Mouse (Mus musculus) intestine, embryonic 16.5 days (tissue): ENCODE data around the gene Akr1b3. TPM values are rescaled to one million over a fixed set of nuclear protein-coding genes. Genes with fewer than 3 reads are reported as not detected.

Experiments
- ATAC-seq: fragments of 200-750 bp; cut with Nextera tagmentation; 2 replicates; pipeline ENCODE4 v1.8.0; 2017; ENCODE audit warnings: moderate TSS enrichment, moderate library complexity
- H3K27ac ChIP-seq: fragments of 300-500 bp; sonication (generic); 2 replicates; pipeline ENCODE4 v1.5.1; 2014; ENCODE audit warnings: mild to moderate bottlenecking, low read length
- H3K27me3 ChIP-seq: fragments of 300-500 bp; sonication (generic); replicated peaks from 2 replicates; pipeline ENCODE4 v1.6.1; 2014; ENCODE audit warnings: low read length, control low read depth, mixed read lengths; ENCODE audit not compliant: control insufficient read depth, insufficient read depth
- H3K36me3 ChIP-seq: fragments of 300-500 bp; sonication (generic); 2 replicates; pipeline ENCODE4 v1.6.1; 2014; ENCODE audit warnings: low read length, control low read depth; ENCODE audit not compliant: control insufficient read depth, insufficient read depth
- H3K4me1 ChIP-seq: fragments of 300-500 bp; sonication (generic); 2 replicates; pipeline ENCODE4 v1.6.1; 2014; ENCODE audit warnings: low read length, control low read depth, mixed read lengths; ENCODE audit not compliant: control insufficient read depth, insufficient read depth
- H3K4me2 ChIP-seq: fragments of 300-500 bp; sonication (generic); 2 replicates; pipeline ENCODE4 v1.6.1; 2014; ENCODE audit warnings: low read depth, low read length, control low read depth
- H3K4me3 ChIP-seq: fragments of 300-500 bp; sonication (generic); 2 replicates; pipeline ENCODE4 v1.5.1; 2014; ENCODE audit warnings: mild to moderate bottlenecking, low read length
- H3K9ac ChIP-seq: fragments of 300-500 bp; sonication (generic); 2 replicates; pipeline ENCODE4 v1.6.1; 2014; ENCODE audit warnings: low read depth, low read length
- H3K9me3 ChIP-seq: fragments of 300-500 bp; sonication (generic); 2 replicates; pipeline ENCODE4 v1.6.1; 2016; ENCODE audit warnings: low read length, control low read depth; ENCODE audit not compliant: control insufficient read depth
- WGBS: fragments of 180-500 bp; shearing (Covaris S2); extraction: QIAGEN DNeasy Blood & Tissue Kit; methylation state at CpG from one replicate; pipeline ENCODE4 v1.1.7; 2014; 5-methylcytosine and 5-hydroxymethylcytosine counted together
- polyA plus RNA-seq: library from polyadenylated mRNA; unstranded; fragments of >200 nt; fragmentation: Nextera tagmentation; extraction: Ambion mirVana; gene quantifications from 2 replicates; pipeline ENCODE4 v1.2.1, GENCODE M21; 2015

The Akr1b3 gene
- polyA plus RNA-seq, 1 experiment from 2014 or later: 125 TPM

GRCm38 (mm10) chr6:34286841-34287240, 30.4 kb downstream of the Akr1b3 start:
- Histone ChIP-seq H3K27me3 (no peaks in the 10 kb centered on the region), H3K27ac (no peak overlapping the region), H3K4me2 (no peak overlapping the region), H3K4me3 (no peak overlapping the region), H3K4me1 (no peaks in the 10 kb centered on the region), H3K36me3 (no peaks in the 10 kb centered on the region), H3K9ac (no peak overlapping the region), H3K9me3 (no peaks in the 10 kb centered on the region)
- 71% methylated on average over 3 of the region's 3 CpGs for WGBS
- no peak for ATAC-seq

- 76% methylated on average over 5 of the region's 5 CpGs for WGBS
- Histone ChIP-seq H3K4me1 (no peaks in the 10 kb centered on the region), H3K9me3 (no peaks in the 10 kb centered on the region), H3K27me3 (no peaks in the 10 kb centered on the region), H3K4me2 (no peak overlapping the region), H3K27ac (no peak overlapping the region), H3K36me3 (no peaks in the 10 kb centered on the region), H3K9ac (no peak overlapping the region), H3K4me3 (no peak overlapping the region)
- no peak for ATAC-seq
Observed at GRCm38 (mm10) chr6:34278385-34278784, 38.9 kb downstream of the Akr1b3 start.

- Histone ChIP-seq H3K4me3 (no peak overlapping the region), H3K4me1 (no peaks in the 10 kb centered on the region), H3K9ac (no peak overlapping the region), H3K4me2 (no peak overlapping the region), H3K27ac (no peak overlapping the region), H3K27me3 (no peaks in the 10 kb centered on the region), H3K9me3 (no peaks in the 10 kb centered on the region), H3K36me3 (no peaks in the 10 kb centered on the region)
- 19% methylated on average over 9 of the region's 9 CpGs for whole genome bisulfite sequencing
- ATAC-seq: no peak
Observed at GRCm38 (mm10) chr6:34277665-34278064, 39.6 kb downstream of the Akr1b3 start.

- H3K27me3 ChIP-seq: no peaks in the 10 kb centered on the region
- no peak overlapping the region for H3K27ac ChIP-seq
- no peaks in the 10 kb centered on the region for H3K4me1 ChIP-seq
- WGBS: 84% methylated on average over 2 of the region's 2 CpGs
- H3K4me2 ChIP-seq: no peak overlapping the region
- H3K4me3 ChIP-seq: no peak overlapping the region
- H3K36me3 ChIP-seq: no peaks in the 10 kb centered on the region
- no peak overlapping the region for H3K9ac ChIP-seq
- H3K9me3 ChIP-seq: no peaks in the 10 kb centered on the region
- ATAC-seq: no peak
Observed at GRCm38 (mm10) chr6:34274346-34274745, 42.9 kb downstream of the Akr1b3 start.

GRCm38 (mm10) chr6:34273073-34273472, 44.2 kb downstream of the Akr1b3 start:
- Histone ChIP-seq H3K9ac (no peak overlapping the region), H3K36me3 (no peaks in the 10 kb centered on the region), H3K4me3 (no peak overlapping the region), H3K9me3 (no peaks in the 10 kb centered on the region), H3K4me1 (no peaks in the 10 kb centered on the region), H3K27ac (no peak overlapping the region), H3K4me2 (no peak overlapping the region), H3K27me3 (no peaks in the 10 kb centered on the region)
- no peak for ATAC-seq
- 64% methylated on average over 2 of the region's 2 CpGs for WGBS

GRCm38 (mm10) chr6:34272462-34272861, 44.8 kb downstream of the Akr1b3 start:
- 86% methylated on average over 5 of the region's 5 CpGs for WGBS
- Histone ChIP-seq H3K4me3 (no peak overlapping the region), H3K36me3 (no peaks in the 10 kb centered on the region), H3K27me3 (no peaks in the 10 kb centered on the region), H3K9me3 (no peaks in the 10 kb centered on the region), H3K27ac (no peak overlapping the region), H3K4me2 (no peak overlapping the region), H3K4me1 (no peaks in the 10 kb centered on the region), H3K9ac (no peak overlapping the region)
- ATAC-seq: no peak

- no peak for ATAC-seq
- Histone ChIP-seq H3K4me1 (no peaks in the 10 kb centered on the region), H3K9ac (no peak overlapping the region), H3K36me3 (no peaks in the 10 kb centered on the region), H3K4me3 (no peak overlapping the region), H3K27me3 (no peaks in the 10 kb centered on the region), H3K9me3 (no peaks in the 10 kb centered on the region), H3K4me2 (no peak overlapping the region), H3K27ac (no peak overlapping the region)
- 60% methylated on average over 6 of the region's 6 CpGs for WGBS
Observed at GRCm38 (mm10) chr6:34270717-34271116, 46.6 kb downstream of the Akr1b3 start.

GRCm38 (mm10) chr6:34258546-34258945, 58.7 kb downstream of the Akr1b3 start:
- no peak overlapping the region for H3K4me3 ChIP-seq
- H3K9me3 ChIP-seq: no peaks in the 10 kb centered on the region
- no peaks in the 10 kb centered on the region for H3K36me3 ChIP-seq
- ATAC-seq: no peak
- no peak overlapping the region for H3K4me2 ChIP-seq
- no peak overlapping the region for H3K27ac ChIP-seq
- WGBS: 75% methylated on average over 5 of the region's 5 CpGs
- no peaks in the 10 kb centered on the region for H3K4me1 ChIP-seq
- H3K27me3 ChIP-seq: no peaks in the 10 kb centered on the region
- no peak overlapping the region for H3K9ac ChIP-seq

Other genes with a start within 250 kb of the Akr1b3 start
- gene Slc35b4, start 140.4 kb downstream of the Akr1b3 start, polyA plus RNA-seq: 34.4 and 38.6 TPM in 2 replicates
- gene Akr1b8, start 36.6 kb upstream of the Akr1b3 start, polyA plus RNA-seq: 3.3 and 4.8 TPM in 2 replicates
- 13.9 and 16.0 TPM in 2 replicates for gene Akr1b10, start 66.7 kb upstream of the Akr1b3 start, polyA plus RNA-seq
- gene Akr1b7, start 94.9 kb upstream of the Akr1b3 start, polyA plus RNA-seq: 0.70 and 39.6 TPM in 2 replicates
- gene Bpgm, start 158.7 kb upstream of the Akr1b3 start, polyA plus RNA-seq: 49.3 and 54.4 TPM in 2 replicates